Comparison of ENCODE assay signal across 1 mouse cellular context in genomic region chr4:116137421-116137996, GRCm38 (mm10).
A peak's percentile ranks its signal among the peaks of the same experiment; 100 is the strongest.
TF ChIP-seq lines count a peak whose summit lies in the region.

No protein-coding gene starts in this region.

TF ChIP-seq in CH12.LX, 34 proteins besides CTCF, POLR2A, EP300 and RAD21:
- TF ChIP-seq JUN (IDR thresholded peaks at IDR 0.05; ENCODE audit: insufficient read depth, low read depth, low read length) (no peak), ZKSCAN1 (IDR thresholded peaks at IDR 0.05; ENCODE audit: borderline replicate concordance, low read depth, low read length) (no peak), USF1 (IDR thresholded peaks at IDR 0.05; ENCODE audit: low read depth, low read length) (no peak), MEF2A (IDR thresholded peaks at IDR 0.05; ENCODE audit: borderline replicate concordance, low read depth, low read length) (0 out of 2 replicates have a peak, but pooled peaks have one; percentile 42), SMC3 (IDR thresholded peaks at IDR 0.05; ENCODE audit: low read depth, low read length) (no peak), MAX (IDR thresholded peaks at IDR 0.05; ENCODE audit: low read length) (no peak), MXI1 (IDR thresholded peaks at IDR 0.05; ENCODE audit: low read depth, low read length) (no peak), USF2 (conservative IDR thresholded peaks at IDR 0.05; ENCODE audit: low read depth, low read length) (no peak), RCOR1 (conservative IDR thresholded peaks at IDR 0.05; ENCODE audit: low read depth, low read length) (0 out of 2 replicates have a peak, but pooled peaks have one; percentile 29), UBTF (IDR thresholded peaks at IDR 0.05; ENCODE audit: low read depth, low read length) (no peak), MAFK (IDR thresholded peaks at IDR 0.05; ENCODE audit: insufficient replicate concordance, low read length) (no peak), CHD2 (IDR thresholded peaks at IDR 0.05; ENCODE audit: low read length) (peak; percentile 55; the same call in 1 of the 2 replicates), TCF12 (IDR thresholded peaks at IDR 0.05; ENCODE audit: low read depth, low read length) (peak; percentile 59; the same call in 1 of the 2 replicates), CHD1 (IDR thresholded peaks at IDR 0.05; ENCODE audit: low read depth, low read length) (no peak), HCFC1 (IDR thresholded peaks at IDR 0.05; ENCODE audit: low read depth, low read length) (no peak), MAZ (IDR thresholded peaks at IDR 0.05; ENCODE audit: low read depth, low read length) (no peak), IRF4 (IDR thresholded peaks at IDR 0.05; ENCODE audit: low read depth, low read length) (peak; percentile 83), PAX5 (IDR thresholded peaks at IDR 0.05; ENCODE audit: low read length) (no peak), MYC (IDR thresholded peaks at IDR 0.05; ENCODE audit: low read depth, low read length) (no peak), NELFE (IDR thresholded peaks at IDR 0.05; ENCODE audit: low read depth, low read length) (no peak), BHLHE40 (IDR thresholded peaks at IDR 0.05; ENCODE audit: low read depth, low read length) (no peak), ZC3H11A (IDR thresholded peaks at IDR 0.05; ENCODE audit: low read depth, low read length) (no peak), GABPA (IDR thresholded peaks at IDR 0.05; ENCODE audit: insufficient replicate concordance, low read depth, low read length) (no peak), E2F4 (IDR thresholded peaks at IDR 0.05; ENCODE audit: insufficient replicate concordance, low read depth, low read length) (no peak), JUND (conservative IDR thresholded peaks at IDR 0.05; ENCODE audit: low read depth, low read length) (no peak), ETS1 (conservative IDR thresholded peaks at IDR 0.05; ENCODE audit: low read depth, low read length) (peak; percentile 43; the same call in 1 of the 2 replicates), NRF1 (IDR thresholded peaks at IDR 0.05; ENCODE audit: low read depth, low read length) (no peak), SIN3A (IDR thresholded peaks at IDR 0.05; ENCODE audit: low read length) (no peak), ZNF384 (IDR thresholded peaks at IDR 0.05; ENCODE audit: low read depth, low read length) (no peak), TBP (conservative IDR thresholded peaks at IDR 0.05; ENCODE audit: low read depth, low read length) (no peak)
